Mouse (Mus musculus) gastrocnemius, postnatal 36 days (tissue): ENCODE results near the gene Eif4e1b. TPM values are rescaled to one million over a fixed set of nuclear protein-coding genes. Genes with fewer than 3 reads are reported as not detected.

Source experiments
- DNase-seq, 2 experiments: peaks; one replicate each; pipeline ENCODE4 v3.0.0; 2022
- intact Hi-C: fragments of 180-260 bp; cut with DNase I; formaldehyde crosslinking; loops from one replicate; pipeline ENCODE4 v1.15.1; 2025
- total RNA-seq, 2 experiments: library from RNA; stranded (reverse); gene quantifications; 2 replicates each; pipeline ENCODE4 v1.2.3; 2021

The Eif4e1b gene
- total RNA-seq, 2 experiments from 2014 or later = not detected

GRCm38 (mm10) chr13:54837471-54837889, 53.7 kb downstream of the Eif4e1b start:
- DNase-seq = no peak
- intact Hi-C loops = no loop called here

Other genes with a start within 250 kb of the Eif4e1b start
- 100 to 1,000 TPM; 171 to 180 TPM for gene 4833439L19Rik, start 218.6 kb upstream of the Eif4e1b start, total RNA-seq
- 1 to 10 TPM; 2.5 to 3.0 TPM for gene Arl10, start 209.0 kb upstream of the Eif4e1b start, total RNA-seq
- gene Nop16, start 193.9 kb upstream of the Eif4e1b start, total RNA-seq = 10 to 100 TPM; 17.7 to 17.9 TPM
- gene Higd2a, start 193.8 kb upstream of the Eif4e1b start, total RNA-seq = 100 to 1,000 TPM; 145 to 149 TPM
- gene Cltb, start 172.7 kb upstream of the Eif4e1b start, total RNA-seq = 100 to 1,000 TPM; 132 to 139 TPM
- gene Faf2, start 162.2 kb upstream of the Eif4e1b start, total RNA-seq = 10 to 100 TPM; 10.5 to 13.8 TPM
- gene Rnf44, start 90.1 kb upstream of the Eif4e1b start, total RNA-seq = 10 to 100 TPM; 21.7 to 27.2 TPM
- not detected for gene Cdhr2, start 82.5 kb upstream of the Eif4e1b start, total RNA-seq
- gene Gprin1, start 34.1 kb upstream of the Eif4e1b start, total RNA-seq = not detected
- not detected for gene Sncb, start 17.4 kb upstream of the Eif4e1b start, total RNA-seq
- gene Tspan17, start 5.4 kb downstream of the Eif4e1b start, total RNA-seq = 10 to 100 TPM; 16.3 to 23.4 TPM
- 1 to 10 TPM; 7.1 to 8.6 TPM for gene Unc5a, start 165.4 kb downstream of the Eif4e1b start, total RNA-seq
- gene Hk3, start 237.4 kb downstream of the Eif4e1b start, total RNA-seq = under 1 TPM; 0.18 to 0.74 TPM